Mouse (Mus musculus): ENCODE data around the gene Tnip1.

- TF ChIP-seq CTCF (IDR thresholded peaks at IDR 0.05; ENCODE audit: low read depth, low read length) = no peak
- no peak for TF ChIP-seq POLR2A (IDR thresholded peaks at IDR 0.05; ENCODE audit: extremely low read depth, insufficient read depth, low read length)
Observed at GRCm38 (mm10) chr11:54906466-54906865, 56.3 kb downstream of the Tnip1 start.

Data from liver, adult 2 months (tissue).